Mouse (Mus musculus) heart, embryonic 14.5 days (tissue): ENCODE results near the gene Mpzl2. TPM values are rescaled to one million over a fixed set of nuclear protein-coding genes. Genes with fewer than 3 reads are reported as not detected.
A peak's percentile ranks its signal among the peaks of the same experiment; 100 is the strongest.
"Not testable (repeated sequence)": the region's sequence is repeated elsewhere in the genome, so short reads cannot be mapped to it uniquely, and the experiment has no call there.

Experiments used
- ATAC-seq: fragments of 200-750 bp; cut with Nextera tagmentation; 2 replicates; pipeline ENCODE4 v1.8.0; 2017; ENCODE audit warnings: low read depth, moderate TSS enrichment; ENCODE audit not compliant: insufficient number of reproducible peaks, insufficient read depth, low FRiP score
- H3K27ac ChIP-seq, 2 experiments: fragments of 200-500 bp in 1 of 2; fragments of 300-500 bp in 1 of 2; sonication (generic) in 1 of 2; replicated peaks in 1 of 2; 2 replicates each; pipeline ENCODE4 v1.5.1; 2012 to 2014; ENCODE audit warnings: low read depth in 2 of 2, low read length in 2 of 2, control low read depth in 1 of 2, mild to moderate bottlenecking in 1 of 2, mixed read lengths in 1 of 2; ENCODE audit not compliant: control insufficient read depth in 1 of 2, insufficient read depth in 1 of 2
- H3K27me3 ChIP-seq: fragments of 300-500 bp; sonication (generic); 2 replicates; pipeline ENCODE4 v1.6.1; 2014; ENCODE audit warnings: mild to moderate bottlenecking, low read length, control low read depth; ENCODE audit not compliant: control insufficient read depth, insufficient read depth
- H3K36me3 ChIP-seq: fragments of 300-500 bp; sonication (generic); 2 replicates; pipeline ENCODE4 v1.6.1; 2014; ENCODE audit warnings: mild to moderate bottlenecking, control low read depth, low read length, mixed read lengths; ENCODE audit not compliant: control insufficient read depth, insufficient read depth
- H3K4me1 ChIP-seq, 2 experiments: fragments of 200-500 bp in 1 of 2; fragments of 300-500 bp in 1 of 2; sonication (generic) in 1 of 2; 2 replicates each; pipeline ENCODE4 v1.6.1; 2012 to 2014; ENCODE audit warnings: low read length in 2 of 2, control low read depth in 1 of 2, mixed read lengths in 1 of 2; ENCODE audit not compliant: control insufficient read depth in 2 of 2, insufficient read depth in 2 of 2
- H3K4me2 ChIP-seq: fragments of 300-500 bp; sonication (generic); 2 replicates; pipeline ENCODE4 v1.6.1; 2014; ENCODE audit warnings: mild to moderate bottlenecking, low read length
- H3K4me3 ChIP-seq, 2 experiments: fragments of 200-500 bp in 1 of 2; fragments of 300-500 bp in 1 of 2; sonication (generic) in 1 of 2; 2 replicates each; pipeline ENCODE4 v1.5.1; 2012 to 2014; ENCODE audit warnings: low read length in 2 of 2, mild to moderate bottlenecking in 2 of 2, control low read depth in 1 of 2, low read depth in 1 of 2, moderate library complexity in 1 of 2; ENCODE audit not compliant: control insufficient read depth in 1 of 2, insufficient read depth in 1 of 2
- H3K9ac ChIP-seq: fragments of 300-500 bp; sonication (generic); 2 replicates; pipeline ENCODE4 v1.6.1; 2014; ENCODE audit warnings: mild to moderate bottlenecking, low read length
- H3K9me3 ChIP-seq: fragments of 300-500 bp; sonication (generic); 2 replicates; pipeline ENCODE4 v1.6.1; 2016; ENCODE audit warnings: low read length, control low read depth; ENCODE audit not compliant: control insufficient read depth
- WGBS: fragments of 180-500 bp; shearing (Covaris S2); extraction: QIAGEN DNeasy Blood & Tissue Kit; methylation state at CpG from one replicate; pipeline ENCODE4 v1.1.7; 2014; 5-methylcytosine and 5-hydroxymethylcytosine counted together
- polyA plus RNA-seq: library from polyadenylated mRNA; unstranded; fragments of >200 nt; fragmentation: Nextera tagmentation; extraction: Ambion mirVana; gene quantifications from 2 replicates; pipeline ENCODE4 v1.2.1, GENCODE M21; 2014

Gene Mpzl2
- polyA plus RNA-seq, 1 experiment from 2014 or later, result 1.1 TPM

- no peak for ATAC-seq
Observed at GRCm38 (mm10) chr9:45032261-45032660, 7.3 kb upstream of the Mpzl2 start.

GRCm38 (mm10) chr9:45034526-45034925 is 5.1 kb upstream of the Mpzl2 start:
- no peaks in the 10 kb centered on the region for H3K36me3 ChIP-seq
- H3K27ac ChIP-seq, result no peak overlapping the region
- peaks cover 26% of the 10 kb centered on the region for H3K27me3 ChIP-seq
- no peaks in the 10 kb centered on the region for H3K4me1 ChIP-seq
- no peak overlapping the region for H3K9ac ChIP-seq
- WGBS, result 61% methylated on average over 3 of the region's 3 CpGs
- H3K4me2 ChIP-seq, result no peak overlapping the region
- no peak overlapping the region for H3K4me3 ChIP-seq
- no peaks in the 10 kb centered on the region for H3K9me3 ChIP-seq
- ATAC-seq, result no peak

More at GRCm38 (mm10) chr9:45032261-45032660, 7.3 kb upstream of the Mpzl2 start:
- Histone ChIP-seq H3K36me3 (no peaks in the 10 kb centered on the region), H3K9me3 (no peaks in the 10 kb centered on the region), H3K4me2 (no peak overlapping the region), H3K4me3 (no peak overlapping the region), H3K27ac (no peak overlapping the region), H3K9ac (no peak overlapping the region), H3K4me1 (no peaks in the 10 kb centered on the region), H3K27me3 (peaks cover 27% of the 10 kb centered on the region)
- WGBS, result 50% methylated on average over 2 of the region's 2 CpGs

GRCm38 (mm10) chr9:45037803-45038202 is 1.8 kb upstream of the Mpzl2 start:
- not testable (repeated sequence) for H3K4me3 ChIP-seq, H3K36me3 ChIP-seq, H3K9ac ChIP-seq, ATAC-seq, H3K27ac ChIP-seq, H3K9me3 ChIP-seq, H3K4me2 ChIP-seq
- peaks cover 7 to 10% of the 10 kb centered on the region in 2 experiments for H3K4me1 ChIP-seq
- peaks cover 48% of the 10 kb centered on the region for H3K27me3 ChIP-seq
- WGBS, result 65% methylated on average over 1 of the region's 1 CpGs

- Histone ChIP-seq H3K9me3 (no peaks in the 10 kb centered on the region), H3K4me3 (no peak overlapping the region), H3K36me3 (no peaks in the 10 kb centered on the region), H3K4me1 (peaks cover 9 to 11% of the 10 kb centered on the region in 2 experiments), H3K27me3 (peaks cover 73% of the 10 kb centered on the region), H3K27ac (no peak overlapping the region), H3K9ac (no peak overlapping the region), H3K4me2 (peak overlapping the region; percentile 27; the same call in 1 of the 2 replicates)
- 15% methylated on average over 14 of the region's 14 CpGs for WGBS
- no peak for ATAC-seq
Observed at GRCm38 (mm10) chr9:45040066-45040845, 657 bp downstream of the Mpzl2 start.

GRCm38 (mm10) chr9:45041131-45041838 is 1.7 kb downstream of the Mpzl2 start:
- Histone ChIP-seq H3K27me3 (peaks cover 74% of the 10 kb centered on the region), H3K4me3 (no peak overlapping the region)

GRCm38 (mm10) chr9:45042056-45042720 is 2.6 kb downstream of the Mpzl2 start:
- WGBS, result 3% methylated on average over 20 of the region's 20 CpGs
- peaks cover 9 to 11% of the 10 kb centered on the region in 2 experiments for H3K4me1 ChIP-seq
- no peaks in the 10 kb centered on the region for H3K9me3 ChIP-seq
- no peak overlapping the region for H3K9ac ChIP-seq
- no peak overlapping the region for H3K27ac ChIP-seq
- H3K4me3 ChIP-seq, result peak overlapping the region; percentile 13 to 19; a peak in 3 of 4 replicates
- H3K36me3 ChIP-seq, result no peaks in the 10 kb centered on the region
- peak overlapping the region; percentile 54 for H3K4me2 ChIP-seq
- ATAC-seq, result peak; percentile 50
- H3K27me3 ChIP-seq, result peaks cover 74% of the 10 kb centered on the region

More at GRCm38 (mm10) chr9:45041131-45041838, 1.7 kb downstream of the Mpzl2 start:
- no peak for ATAC-seq
- Histone ChIP-seq H3K36me3 (no peaks in the 10 kb centered on the region), H3K9me3 (no peaks in the 10 kb centered on the region), H3K4me2 (peak overlapping the region; percentile 27; the same call in 1 of the 2 replicates), H3K9ac (no peak overlapping the region), H3K4me1 (peaks cover 9 to 11% of the 10 kb centered on the region in 2 experiments), H3K27ac (no peak overlapping the region)
- 32% methylated on average over 17 of the region's 17 CpGs for WGBS

- Histone ChIP-seq H3K4me2 (peak overlapping the region; percentile 54), H3K27ac (no peak overlapping the region), H3K4me3 (peak overlapping the region in 1 of 2 experiments; percentile 13; a peak in 2 of 4 replicates), H3K9me3 (no peaks in the 10 kb centered on the region), H3K36me3 (no peaks in the 10 kb centered on the region), H3K9ac (no peak overlapping the region), H3K27me3 (peaks cover 73% of the 10 kb centered on the region), H3K4me1 (peaks cover 9 to 11% of the 10 kb centered on the region in 2 experiments)
- WGBS, result under 1% methylated on average over 10 of the region's 10 CpGs
- ATAC-seq, result no peak
Observed at GRCm38 (mm10) chr9:45042947-45043346, 3.3 kb downstream of the Mpzl2 start.
